Mouse (Mus musculus): Measurements from ENCODE around the gene Snrpn. TPM values are rescaled to one million over a fixed set of nuclear protein-coding genes. Genes with fewer than 3 reads are reported as not detected.
"Not testable (repeated sequence)": the region's sequence is repeated elsewhere in the genome, so short reads cannot be mapped to it uniquely, and the experiment has no call there.

Snrpn gene
- 951 and 1,022 TPM in 2 replicates for polyA plus RNA-seq (2014; fragmentation: Nextera tagmentation; extraction: Ambion mirVana)

DNA sequence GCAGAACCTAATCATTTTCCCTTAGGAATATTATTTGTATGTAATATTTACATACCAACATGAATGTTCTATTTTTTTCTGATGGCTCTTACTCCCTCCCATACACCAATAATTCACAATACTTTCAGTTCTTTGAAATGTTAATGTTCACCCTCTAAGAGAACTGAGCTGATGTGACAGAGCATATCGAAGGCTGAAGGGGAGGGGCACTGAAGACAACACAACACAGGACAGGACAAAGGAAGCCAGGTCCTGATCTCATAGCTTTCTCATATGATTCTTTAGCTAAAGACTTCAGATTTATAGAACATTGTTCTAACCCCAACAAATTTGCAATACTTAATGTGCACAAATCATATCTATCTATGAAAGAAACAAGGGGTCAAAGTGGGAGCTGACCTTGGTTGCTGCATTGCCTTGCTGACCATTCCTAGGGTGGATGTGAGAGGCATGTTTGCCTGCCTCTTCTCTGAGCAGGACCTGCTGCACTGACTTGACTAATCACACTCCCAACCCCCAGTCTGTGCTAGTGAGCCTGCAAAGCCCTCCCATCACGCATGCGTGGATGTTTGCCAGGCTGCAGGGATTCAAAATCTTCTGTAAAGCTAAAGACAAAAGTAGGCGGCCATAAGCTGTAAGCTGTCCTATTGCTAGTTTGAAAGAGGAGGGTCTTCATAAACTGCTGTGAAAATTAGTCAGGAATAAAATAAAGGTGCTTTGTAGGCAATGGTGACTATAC lies at the start of gene Snrpn:
Snrpn (minus strand) TSS at position 478 of the 739 bp plus-strand sequence.
- 46% methylated on average over 4 of the region's 4 CpGs for WGBS
- Histone ChIP-seq H3K4me3 (replicated peaks; ENCODE audit: low read length) (no peak within 1 kb of the TSS), H3K36me3 (replicated peaks; ENCODE audit: control insufficient read depth, insufficient read depth) (no peaks in the 10 kb centered on the region), H3K27me3 (ENCODE audit: control insufficient read depth, insufficient read depth, low read length) (no peaks in the 10 kb centered on the region), H3K4me1 (replicated peaks; ENCODE audit: control insufficient read depth, insufficient read depth, low read length) (no peaks in the 10 kb centered on the region), H3K9ac (no peak within 1 kb of the TSS), H3K27ac (0 out of 2 replicates have a peak within 1 kb of the TSS, but pooled peaks have one; percentile 9), H3K4me2 (replicated peaks) (peak within 1 kb of the TSS; percentile 8; the same call in 1 of the 2 replicates), H3K9me3 (ENCODE audit: control insufficient read depth, low read length) (no peaks in the 10 kb centered on the region)
- peak; percentile 59; the same call in 1 of the 2 replicates for ATAC-seq (ENCODE audit: low FRiP score)
- peak; percentile 61 for DNase-seq (ENCODE audit: low spot score)

DNA sequence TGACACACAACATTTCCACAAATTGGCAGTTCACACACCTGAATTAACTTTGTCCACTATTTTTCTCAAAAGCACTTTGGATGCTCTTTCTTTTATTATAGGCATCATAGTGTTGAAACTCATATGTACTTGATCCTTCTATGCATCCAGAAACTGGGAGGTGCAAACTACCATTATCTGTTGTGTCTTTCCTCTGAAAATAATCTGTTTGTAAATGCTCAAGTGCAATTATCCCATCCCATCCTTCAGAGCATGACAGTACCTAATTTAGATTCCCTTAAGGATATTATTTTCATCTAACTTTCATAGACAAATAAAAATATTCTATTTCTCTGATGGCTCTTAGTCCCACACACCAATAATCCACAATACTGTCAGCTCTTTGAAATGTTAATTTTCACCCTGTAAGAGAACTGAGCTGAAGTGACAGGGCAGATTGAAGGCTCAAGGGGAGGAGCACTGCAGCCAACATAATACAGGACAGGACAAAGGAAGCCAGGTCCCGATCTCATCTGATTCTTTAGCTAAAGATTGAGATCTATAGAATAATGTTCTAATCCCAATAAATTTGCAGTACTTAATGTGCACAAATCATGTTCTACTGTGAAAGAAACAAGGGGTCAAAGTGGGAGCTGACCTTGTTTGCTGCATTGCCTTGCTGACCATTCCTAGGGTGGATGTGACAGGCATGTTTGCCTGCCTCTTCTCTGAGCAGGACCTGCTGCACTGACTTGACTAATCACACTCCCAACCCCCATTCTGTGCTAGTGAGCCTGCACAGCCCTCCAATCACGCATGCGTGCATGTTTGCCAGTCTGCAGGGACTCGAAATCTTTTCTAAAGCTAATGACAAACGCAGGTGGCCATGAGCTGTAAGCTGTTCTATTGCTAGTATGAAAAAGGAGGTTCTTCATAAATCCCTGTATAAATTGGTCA lies 30.5 kb upstream of the Snrpn start:
- Histone ChIP-seq H3K27me3 (ENCODE audit: control insufficient read depth, insufficient read depth, low read length) (no peaks in the 10 kb centered on the region), H3K4me3 (replicated peaks; ENCODE audit: low read length) (peak overlapping the region; percentile 20), H3K36me3 (replicated peaks; ENCODE audit: control insufficient read depth, insufficient read depth) (no peaks in the 10 kb centered on the region), H3K9me3 (ENCODE audit: control insufficient read depth, low read length) (no peaks in the 10 kb centered on the region), H3K27ac (peak overlapping the region; percentile 83), H3K4me1 (replicated peaks; ENCODE audit: control insufficient read depth, insufficient read depth, low read length) (no peaks in the 10 kb centered on the region), H3K9ac (peak overlapping the region; percentile 45), H3K4me2 (replicated peaks) (peak overlapping the region; percentile 42)
- ATAC-seq (ENCODE audit: low FRiP score) (peak; percentile 91), DNase-seq (ENCODE audit: low spot score) (peak; percentile 73)
- WGBS, result 48% methylated on average over 5 of the region's 5 CpGs

GRCm38 (mm10) chr7:60125332-60125731 lies 14.7 kb downstream of the Snrpn start:
- H3K4me2 ChIP-seq (replicated peaks), result no peak overlapping the region
- H3K36me3 ChIP-seq (replicated peaks; ENCODE audit: control insufficient read depth, insufficient read depth), result no peaks in the 10 kb centered on the region
- H3K9ac ChIP-seq, result no peak overlapping the region
- no peak overlapping the region for H3K27ac ChIP-seq
- no peak overlapping the region for H3K4me3 ChIP-seq (replicated peaks; ENCODE audit: low read length)
- H3K4me1 ChIP-seq (replicated peaks; ENCODE audit: control insufficient read depth, insufficient read depth, low read length), result no peaks in the 10 kb centered on the region
- WGBS, result 82% methylated on average over 7 of the region's 7 CpGs
- no peaks in the 10 kb centered on the region for H3K27me3 ChIP-seq (ENCODE audit: control insufficient read depth, insufficient read depth, low read length)
- DNase-seq (ENCODE audit: low spot score), result no peak
- no peak for ATAC-seq (ENCODE audit: low FRiP score)
- no peaks in the 10 kb centered on the region for H3K9me3 ChIP-seq (ENCODE audit: control insufficient read depth, low read length)

GRCm38 (mm10) chr7:60123086-60123624 lies 16.9 kb downstream of the Snrpn start:
- H3K4me1 ChIP-seq (replicated peaks; ENCODE audit: control insufficient read depth, insufficient read depth, low read length); H3K27ac ChIP-seq; DNase-seq (ENCODE audit: low spot score); H3K36me3 ChIP-seq (replicated peaks; ENCODE audit: control insufficient read depth, insufficient read depth); H3K4me3 ChIP-seq (replicated peaks; ENCODE audit: low read length); H3K9me3 ChIP-seq (ENCODE audit: control insufficient read depth, low read length); H3K4me2 ChIP-seq (replicated peaks); ATAC-seq (ENCODE audit: low FRiP score); H3K9ac ChIP-seq; H3K27me3 ChIP-seq (ENCODE audit: control insufficient read depth, insufficient read depth, low read length): not testable (repeated sequence)
- 47% methylated on average over 3 of the region's 3 CpGs for WGBS

DNA sequence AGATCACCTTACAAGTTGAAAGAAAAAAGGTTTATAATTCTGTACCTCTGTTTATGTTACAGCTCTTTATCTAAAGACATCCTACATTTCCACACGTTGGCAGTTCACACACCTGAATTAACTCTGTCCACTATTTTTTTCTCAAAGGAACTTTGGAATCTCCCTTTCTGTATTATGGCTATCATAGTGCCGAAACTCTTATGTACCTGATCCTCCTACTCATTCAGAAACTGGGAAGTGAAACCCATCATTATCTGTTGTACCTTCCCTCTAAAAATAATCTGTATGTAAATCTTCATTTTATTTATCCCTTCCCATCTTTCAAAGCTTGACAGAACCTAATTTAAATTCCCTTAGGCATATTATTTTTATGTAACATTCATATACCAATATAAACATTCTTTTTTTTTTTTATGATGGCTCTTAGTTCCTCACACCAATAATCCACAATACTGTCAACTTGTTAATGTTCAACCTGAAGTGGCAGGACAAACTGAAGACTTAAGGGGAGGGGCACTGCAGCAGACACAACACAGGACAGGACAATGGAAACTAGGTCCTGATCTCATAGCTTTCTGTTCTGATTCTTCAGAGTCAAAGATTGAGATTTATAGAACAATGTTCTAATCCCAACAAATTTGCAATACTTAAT lies 17.5 kb downstream of the Snrpn start:
- Histone ChIP-seq H3K9ac (no peak overlapping the region), H3K4me1 (replicated peaks; ENCODE audit: control insufficient read depth, insufficient read depth, low read length) (no peaks in the 10 kb centered on the region), H3K9me3 (ENCODE audit: control insufficient read depth, low read length) (no peaks in the 10 kb centered on the region), H3K27me3 (ENCODE audit: control insufficient read depth, insufficient read depth, low read length) (no peaks in the 10 kb centered on the region), H3K27ac (no peak overlapping the region), H3K36me3 (replicated peaks; ENCODE audit: control insufficient read depth, insufficient read depth) (no peaks in the 10 kb centered on the region), H3K4me2 (replicated peaks) (no peak overlapping the region), H3K4me3 (replicated peaks; ENCODE audit: low read length) (no peak overlapping the region)
- DNase-seq (ENCODE audit: low spot score) (no peak), ATAC-seq (ENCODE audit: low FRiP score) (no peak)
- WGBS, result 68% methylated on average over 2 of the region's 2 CpGs

DNA sequence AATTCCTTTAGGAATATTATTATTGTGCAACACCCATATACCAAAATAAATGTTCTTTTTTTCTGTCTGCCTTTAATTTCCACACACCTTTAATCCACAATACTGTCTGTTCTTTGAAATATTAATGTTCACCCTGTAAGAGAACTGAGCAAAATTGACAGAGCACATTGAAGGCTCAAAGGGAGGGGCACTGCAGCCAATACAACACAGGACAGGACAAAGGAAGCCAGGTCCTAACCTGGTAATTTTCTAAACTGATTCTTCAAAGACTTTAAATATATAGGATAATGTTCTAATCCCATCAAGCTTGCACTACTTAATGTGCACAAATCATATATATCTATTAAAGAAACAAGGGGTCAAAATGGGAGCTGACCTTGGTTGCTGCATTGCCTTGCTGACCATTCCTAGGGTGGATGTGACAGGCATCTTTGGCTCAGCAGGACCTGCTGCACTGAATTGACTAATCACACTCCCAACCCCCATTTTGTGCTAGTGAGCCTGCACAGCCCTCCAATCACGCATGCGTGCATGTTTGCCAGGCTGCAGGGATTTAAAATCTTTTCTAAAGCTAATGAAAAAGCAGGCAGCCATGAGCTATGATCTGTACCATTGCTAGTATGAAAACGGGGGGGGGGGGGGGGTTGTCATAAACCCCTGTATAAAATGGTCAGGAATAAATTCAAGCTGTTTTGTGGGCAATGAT lies 42.7 kb downstream of the Snrpn start:
- Histone ChIP-seq H3K36me3 (replicated peaks; ENCODE audit: control insufficient read depth, insufficient read depth) (no peaks in the 10 kb centered on the region), H3K4me1 (replicated peaks; ENCODE audit: control insufficient read depth, insufficient read depth, low read length) (no peaks in the 10 kb centered on the region), H3K27ac (peak overlapping the region; percentile 76), H3K27me3 (ENCODE audit: control insufficient read depth, insufficient read depth, low read length) (no peaks in the 10 kb centered on the region), H3K9ac (peak overlapping the region; percentile 42; the same call in 1 of the 2 replicates), H3K4me2 (replicated peaks) (peak overlapping the region; percentile 35), H3K4me3 (replicated peaks; ENCODE audit: low read length) (0 out of 2 replicates have a peak overlapping the region, but pooled peaks have one; percentile 2), H3K9me3 (ENCODE audit: control insufficient read depth, low read length) (peaks cover 3% of the 10 kb centered on the region; the same call in 1 of the 2 replicates)
- ATAC-seq (ENCODE audit: low FRiP score), result peak; percentile 86
- 55% methylated on average over 3 of the region's 3 CpGs for WGBS
- DNase-seq (ENCODE audit: low spot score), result peak; percentile 62

DNA sequence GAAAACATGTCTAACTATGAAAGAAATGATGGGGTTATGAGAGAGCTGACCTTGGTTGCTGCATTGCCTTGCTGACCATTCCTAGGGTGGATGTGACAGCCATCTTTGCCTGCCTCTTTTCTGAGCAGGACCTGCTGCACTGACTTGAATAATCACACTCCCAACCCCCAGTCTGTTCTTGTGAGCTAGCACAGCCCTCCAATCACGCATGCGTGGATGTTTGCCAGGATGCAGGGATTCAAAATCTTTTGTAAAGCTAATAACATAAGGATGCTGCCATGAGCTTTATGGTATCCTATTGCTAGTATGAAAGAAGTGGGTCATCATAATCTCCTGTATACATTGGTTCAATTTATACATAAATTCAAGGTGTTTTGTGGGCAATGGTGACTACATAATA lies 63.7 kb downstream of the Snrpn start:
- Histone ChIP-seq H3K9ac (no peak overlapping the region), H3K36me3 (replicated peaks; ENCODE audit: control insufficient read depth, insufficient read depth) (no peaks in the 10 kb centered on the region), H3K4me3 (replicated peaks; ENCODE audit: low read length) (no peak overlapping the region), H3K4me1 (replicated peaks; ENCODE audit: control insufficient read depth, insufficient read depth, low read length) (no peaks in the 10 kb centered on the region), H3K9me3 (ENCODE audit: control insufficient read depth, low read length) (no peaks in the 10 kb centered on the region), H3K4me2 (replicated peaks) (no peak overlapping the region), H3K27ac (no peak overlapping the region), H3K27me3 (ENCODE audit: control insufficient read depth, insufficient read depth, low read length) (no peaks in the 10 kb centered on the region)
- ATAC-seq (ENCODE audit: low FRiP score) (no peak), DNase-seq (ENCODE audit: low spot score) (no peak)
- 68% methylated on average over 2 of the region's 2 CpGs for WGBS

DNA sequence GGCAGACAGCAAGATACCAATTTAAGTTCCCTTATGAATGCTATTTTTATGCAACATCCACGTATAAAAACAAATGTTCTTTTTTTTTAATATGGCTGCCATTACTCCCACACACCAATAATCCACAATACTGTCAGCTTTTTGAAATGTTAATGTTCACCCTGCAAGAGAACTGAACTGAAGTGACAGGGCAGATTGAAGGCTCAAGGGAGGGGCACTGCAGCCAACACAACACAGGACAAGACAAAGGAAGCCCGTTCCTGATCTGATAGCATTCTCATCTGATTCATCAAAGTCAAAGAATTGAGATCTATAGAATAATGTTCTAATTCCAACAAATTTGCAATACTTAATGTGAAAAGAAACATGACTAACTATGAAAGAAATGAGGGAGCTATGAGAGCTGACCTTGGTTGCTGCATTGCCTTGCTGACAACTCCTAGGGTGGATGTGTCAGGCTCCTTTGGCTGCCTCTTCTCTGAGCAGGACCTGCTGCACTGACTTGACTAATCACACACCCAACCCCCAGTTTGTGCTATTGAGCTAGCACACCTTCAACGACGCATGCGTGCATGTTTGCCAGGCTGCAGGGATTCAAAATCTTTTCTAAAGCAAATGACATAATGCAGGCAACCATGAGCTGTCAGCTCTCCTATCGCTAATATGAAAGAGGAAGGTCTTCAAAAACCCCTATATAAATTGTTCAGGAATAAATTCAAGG lies 92.4 kb downstream of the Snrpn start:
- Histone ChIP-seq H3K4me3 (replicated peaks; ENCODE audit: low read length) (peak overlapping the region; percentile 20), H3K36me3 (replicated peaks; ENCODE audit: control insufficient read depth, insufficient read depth) (no peaks in the 10 kb centered on the region), H3K9ac (peak overlapping the region; percentile 22), H3K27ac (peak overlapping the region; percentile 65), H3K4me1 (replicated peaks; ENCODE audit: control insufficient read depth, insufficient read depth, low read length) (no peaks in the 10 kb centered on the region), H3K27me3 (ENCODE audit: control insufficient read depth, insufficient read depth, low read length) (no peaks in the 10 kb centered on the region), H3K9me3 (ENCODE audit: control insufficient read depth, low read length) (0 out of 2 replicates have a peak, but pooled peaks cover 2% of the 10 kb centered on the region), H3K4me2 (replicated peaks) (peak overlapping the region; percentile 21)
- 64% methylated on average over 6 of the region's 6 CpGs for WGBS
- peak; percentile 42 for DNase-seq (ENCODE audit: low spot score)
- peak; percentile 68; the same call in 1 of the 2 replicates for ATAC-seq (ENCODE audit: low FRiP score)
